Mouse (Mus musculus) midbrain, embryonic 16.5 days (tissue): ENCODE results near the gene Fbln7. TPM values are rescaled to one million over a fixed set of nuclear protein-coding genes. Genes with fewer than 3 reads are reported as not detected.
A peak's percentile ranks its signal among the peaks of the same experiment; 100 is the strongest.

ENCODE experiments used
- ATAC-seq: fragments of 200-750 bp; cut with Nextera tagmentation; 2 replicates; pipeline ENCODE4 v1.8.0; 2017; ENCODE audit warnings: moderate TSS enrichment
- H3K27ac ChIP-seq: fragments of 300-500 bp; sonication (generic); 2 replicates; pipeline ENCODE4 v1.5.1; 2014; ENCODE audit warnings: mild to moderate bottlenecking, low read length, mixed read lengths
- H3K27me3 ChIP-seq: fragments of 300-500 bp; sonication (generic); 2 replicates; pipeline ENCODE4 v1.6.1; 2014; ENCODE audit warnings: low read depth, low read length, mixed read lengths; ENCODE audit not compliant: control insufficient read depth, insufficient read depth
- H3K36me3 ChIP-seq: fragments of 300-500 bp; sonication (generic); 2 replicates; pipeline ENCODE4 v1.6.1; 2014; ENCODE audit warnings: mild to moderate bottlenecking, low read length, moderate library complexity, mixed read lengths; ENCODE audit not compliant: control insufficient read depth, insufficient read depth
- H3K4me1 ChIP-seq: fragments of 300-500 bp; sonication (generic); 2 replicates; pipeline ENCODE4 v1.6.1; 2014; ENCODE audit warnings: mild to moderate bottlenecking, low read length, mixed read lengths; ENCODE audit not compliant: control insufficient read depth, insufficient read depth
- H3K4me2 ChIP-seq: fragments of 300-500 bp; sonication (generic); 2 replicates; pipeline ENCODE4 v1.6.1; 2014; ENCODE audit warnings: mild to moderate bottlenecking, low read length, mixed read lengths
- H3K4me3 ChIP-seq: fragments of 300-500 bp; sonication (generic); 2 replicates; pipeline ENCODE4 v1.5.1; 2014; ENCODE audit warnings: low read depth, mild to moderate bottlenecking, low read length, moderate library complexity, mixed read lengths
- H3K9ac ChIP-seq: fragments of 300-500 bp; sonication (generic); 2 replicates; pipeline ENCODE4 v1.6.1; 2014; ENCODE audit warnings: low read depth, low read length, mixed read lengths
- H3K9me3 ChIP-seq: fragments of 300-500 bp; sonication (generic); replicated peaks from 2 replicates; pipeline ENCODE4 v1.6.1; 2014; ENCODE audit warnings: mild to moderate bottlenecking, low read length, mixed read lengths; ENCODE audit not compliant: control insufficient read depth, poor library complexity, severe bottlenecking
- WGBS: fragments of 180-500 bp; shearing (Covaris S2); extraction: QIAGEN DNeasy Blood & Tissue Kit; methylation state at CpG from one replicate; pipeline ENCODE4 v1.1.7; 2014; 5-methylcytosine and 5-hydroxymethylcytosine counted together
- microRNA-seq: library from miRNA; unstranded; fragments of <30 nt; microRNA quantifications from one replicate; pipeline ENCODE4, GENCODE M21; 2017
- polyA plus RNA-seq: library from polyadenylated mRNA; unstranded; fragments of >200 nt; fragmentation: Nextera tagmentation; extraction: Ambion mirVana; gene quantifications from 2 replicates; pipeline ENCODE4 v1.2.1, GENCODE M21; 2015

Fbln7 gene
- polyA plus RNA-seq, 1 experiment from 2014 or later = 4.0 TPM

DNA sequence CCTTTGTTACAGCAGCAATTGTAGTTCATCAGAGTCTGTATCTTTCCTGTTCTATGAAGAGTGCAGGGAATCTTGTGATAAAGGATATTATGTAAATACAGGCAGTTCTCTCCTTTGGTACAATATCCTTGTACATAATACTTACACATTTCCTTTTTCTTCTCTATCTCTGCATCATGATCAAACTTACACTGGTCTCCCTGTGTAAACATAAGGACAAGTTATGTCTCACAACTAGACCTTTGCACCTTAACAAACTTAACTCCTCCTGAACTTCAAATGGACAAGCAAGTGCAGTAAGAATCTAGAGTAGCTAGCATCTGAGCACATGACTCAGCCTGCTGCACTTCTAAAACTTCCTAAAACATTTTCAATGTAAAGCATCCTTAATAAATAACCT lies 67.9 kb downstream of the Fbln7 start:
- Histone ChIP-seq H3K9ac (no peak overlapping the region), H3K4me2 (no peak overlapping the region), H3K4me3 (no peak overlapping the region), H3K27ac (no peak overlapping the region), H3K4me1 (no peaks in the 10 kb centered on the region), H3K27me3 (no peaks in the 10 kb centered on the region), H3K9me3 (no peaks in the 10 kb centered on the region), H3K36me3 (peaks cover 23% of the 10 kb centered on the region)
- ATAC-seq = no peak

DNA sequence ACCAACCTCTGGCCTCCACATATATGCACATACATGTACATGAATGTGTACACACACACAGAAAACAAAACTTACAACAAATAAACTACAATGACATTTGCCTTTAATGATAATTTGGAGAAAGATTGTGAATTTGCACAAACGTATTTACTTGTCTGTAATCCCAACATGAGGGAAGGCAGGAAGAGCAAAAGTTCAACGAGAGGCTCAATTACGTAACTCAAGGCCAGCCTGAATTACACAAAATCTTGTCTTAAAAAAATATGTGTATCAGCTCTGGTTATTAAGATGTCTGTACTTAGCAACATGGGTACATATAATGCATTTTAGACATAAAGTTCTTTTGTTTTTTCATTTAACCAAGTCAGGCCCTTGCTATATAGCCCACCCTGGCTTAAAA lies 73.5 kb downstream of the Fbln7 start:
- Histone ChIP-seq H3K9ac (no peak overlapping the region), H3K4me3 (no peak overlapping the region), H3K36me3 (peaks cover 3% of the 10 kb centered on the region), H3K4me2 (no peak overlapping the region), H3K27ac (no peak overlapping the region), H3K27me3 (no peaks in the 10 kb centered on the region), H3K9me3 (no peaks in the 10 kb centered on the region), H3K4me1 (no peaks in the 10 kb centered on the region)
- WGBS = 94% methylated on average over 3 of the region's 3 CpGs
- ATAC-seq = no peak

DNA sequence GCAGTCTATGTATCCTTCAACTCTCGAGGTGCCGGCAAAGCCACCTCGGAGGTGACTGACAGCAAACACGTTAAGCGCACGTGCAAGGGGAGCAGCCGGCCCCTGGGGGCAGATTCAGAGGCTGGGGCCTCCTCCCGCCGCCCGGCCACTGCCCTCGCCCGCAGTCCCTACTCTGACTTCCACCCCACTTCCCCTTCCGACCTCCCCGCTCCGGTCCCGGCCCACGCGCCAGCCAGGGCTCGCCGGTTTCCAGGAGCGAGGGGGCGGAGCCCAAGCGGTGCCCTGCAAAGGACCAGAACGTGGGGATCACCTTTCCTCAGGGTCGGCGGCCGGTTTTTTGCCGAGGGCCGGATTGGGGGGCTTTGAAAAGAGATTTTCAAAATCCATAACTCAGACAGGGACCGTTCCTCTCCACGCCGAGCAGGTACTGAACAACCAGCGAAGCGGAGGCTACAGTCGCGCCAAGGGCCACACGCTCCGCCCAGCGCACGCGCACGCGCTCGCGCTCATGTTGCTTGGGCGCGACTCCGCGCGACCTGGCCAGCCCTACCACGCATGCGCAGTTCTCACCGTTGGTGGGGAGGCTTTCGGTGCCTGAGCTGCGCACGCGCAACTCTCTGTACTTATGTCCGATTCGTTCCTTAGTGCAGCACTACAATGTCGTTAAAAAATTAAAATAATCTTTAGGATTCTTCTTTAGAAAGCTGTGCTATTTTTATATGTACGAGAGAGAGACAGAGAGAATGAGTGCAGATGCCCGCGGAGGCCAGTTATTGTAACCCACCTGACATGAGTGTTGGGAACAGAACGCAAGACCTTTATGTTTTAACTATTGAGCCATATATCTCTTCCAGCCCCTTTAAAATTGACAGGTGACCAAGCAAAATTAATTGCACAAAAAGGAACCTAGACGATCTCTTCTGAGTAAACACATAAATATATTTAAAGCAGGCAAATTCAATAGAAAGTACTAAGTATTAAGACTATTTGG lies 81.1 kb downstream of the Fbln7 start, which contains the start of gene Zc3h8:
Gene Zc3h8 (minus strand): TSS at position 540 of the 991 bp plus-strand sequence.
- Histone ChIP-seq H3K36me3 (no peaks in the 10 kb centered on the region; the same call in 1 of the 2 replicates), H3K4me2 (peak within 1 kb of the TSS; percentile 76), H3K27ac (peak within 1 kb of the TSS; percentile 93), H3K27me3 (no peaks in the 10 kb centered on the region), H3K4me3 (peak within 1 kb of the TSS; percentile 89), H3K9ac (peak within 1 kb of the TSS; percentile 93), H3K4me1 (peaks cover 7% of the 10 kb centered on the region), H3K9me3 (no peaks in the 10 kb centered on the region)
- peak; percentile 96 for ATAC-seq
- WGBS = 2% methylated on average over 65 of the region's 65 CpGs

Small RNAs within 50 kb of the gene (microRNA-seq; reads per million reads assigned to microRNA genes)
- not detected for gene Gm22859

Other genes starting within 250 kb of the Fbln7 start
- 44.1 and 47.8 TPM in 2 replicates for gene Anapc1, start 175.6 kb upstream of the Fbln7 start, polyA plus RNA-seq
- gene Mertk, start 164.0 kb upstream of the Fbln7 start, polyA plus RNA-seq = 1.5 and 1.9 TPM in 2 replicates
- gene Tmem87b, start 44.9 kb upstream of the Fbln7 start, polyA plus RNA-seq = 39.3 and 42.7 TPM in 2 replicates
- gene Zc3h8, start 81.1 kb downstream of the Fbln7 start, polyA plus RNA-seq = 16.1 and 17.7 TPM in 2 replicates
- 3.7 and 4.2 TPM in 2 replicates for gene Zc3h6, start 104.4 kb downstream of the Fbln7 start, polyA plus RNA-seq
- gene Gm10762, start 104.7 kb downstream of the Fbln7 start, polyA plus RNA-seq = 15.8 and 18.8 TPM in 2 replicates
- gene Vinac1, start 185.2 kb downstream of the Fbln7 start, polyA plus RNA-seq = 1.0 TPM in 2 replicates
- gene Ttl, start 203.0 kb downstream of the Fbln7 start, polyA plus RNA-seq = 31.1 and 34.2 TPM in 2 replicates
- gene Polr1b, start 238.0 kb downstream of the Fbln7 start, polyA plus RNA-seq = 15.6 and 16.1 TPM in 2 replicates